Mouse (Mus musculus) small intestine, adult 2 months (tissue): ENCODE data around the gene Pacs1.

ENCODE experiments used
- CTCF ChIP-seq: fragments of 200-500 bp; IDR thresholded peaks from 2 replicates; pipeline ENCODE4 v1.5.1; 2012; ENCODE audit warnings: low read depth, mild to moderate bottlenecking, control low read depth, inconsistent platforms, low read length, moderate library complexity, mixed read lengths; ENCODE audit not compliant: insufficient replicate concordance, insufficient read length; ENCODE audit errors: extremely low read depth
- POLR2A ChIP-seq: fragments of 200-500 bp; IDR thresholded peaks from 2 replicates; pipeline ENCODE4 v1.6.1; 2012; ENCODE audit warnings: low read depth, mild to moderate bottlenecking, control low read depth, inconsistent platforms, low read length, moderate library complexity

DNA sequence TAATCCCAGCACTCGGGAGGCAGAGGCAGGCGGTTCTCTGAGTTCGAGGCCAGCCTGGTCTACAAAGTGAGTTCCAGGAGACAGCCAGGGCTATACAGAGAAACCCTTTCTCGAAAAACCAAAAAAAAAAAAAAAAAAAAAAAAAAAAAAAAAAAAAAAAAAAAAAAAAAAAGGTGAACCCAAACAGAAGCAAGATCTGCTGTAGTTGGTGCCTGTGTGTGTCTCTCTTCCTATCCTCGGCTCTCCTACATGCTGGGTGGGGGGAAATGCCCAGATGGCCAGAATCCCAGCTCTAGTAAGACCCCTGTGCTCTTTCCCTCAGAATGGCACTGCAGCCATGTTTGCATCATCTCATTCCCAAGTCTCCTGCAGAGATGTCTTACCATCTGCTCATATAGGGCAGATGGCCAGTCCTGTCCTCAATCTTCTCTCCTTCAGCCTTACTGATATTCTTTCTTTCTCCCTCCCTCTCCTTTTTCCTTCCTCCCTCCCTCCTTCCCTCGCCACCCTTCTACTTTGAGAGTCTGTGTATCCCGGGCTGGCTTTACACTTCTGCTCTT lies 148.8 kb downstream of the Pacs1 start:
- no peak for TF ChIP-seq CTCF
- no peak for TF ChIP-seq POLR2A
